Mouse (Mus musculus) kidney, adult 10 weeks (tissue): ENCODE results near the gene Mdh1b. TPM values are rescaled to one million over a fixed set of nuclear protein-coding genes. Genes with fewer than 3 reads are reported as not detected.

Source experiments
- polyA plus RNA-seq: library from polyadenylated mRNA; stranded (reverse); fragments of 350-450 nt; fragmentation: Illumina TruSeq; extraction: RNeasy Lipid Tissue Mini Kit (QIAGEN cat#74804); gene quantifications from one replicate; pipeline ENCODE4 v1.2.3, GENCODE M21; 2014; ENCODE audit warnings: low read depth, low replicate concordance

Gene Mdh1b
- polyA plus RNA-seq = 1.2 TPM

DNA sequence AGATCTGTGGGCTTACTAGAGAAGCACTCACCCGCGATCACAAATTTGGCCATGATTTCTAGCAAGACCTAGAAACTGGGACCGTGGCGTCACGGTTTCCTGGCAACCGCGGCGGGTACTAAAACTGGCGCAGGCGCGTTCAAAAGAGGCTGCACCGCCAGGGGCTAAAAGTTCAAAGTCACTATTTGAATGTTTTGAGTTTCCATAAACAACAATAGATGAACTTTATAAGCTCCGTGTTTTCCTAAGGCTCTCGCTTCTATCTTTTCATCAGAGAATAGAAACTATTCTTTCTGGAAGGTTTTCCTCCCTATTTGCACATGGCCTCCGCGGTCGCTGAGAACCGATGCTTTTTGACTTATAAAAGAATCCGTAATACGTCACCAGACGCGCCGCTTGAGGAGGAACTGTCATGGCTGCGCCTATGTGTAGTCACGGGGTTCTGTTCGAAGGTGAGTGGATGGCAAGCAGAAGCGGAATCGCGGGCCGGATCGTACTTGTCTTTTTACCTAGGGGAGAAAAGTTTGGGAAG, at the start of gene Mdh1b, which contains the start of gene Fastkd2:
TSS of gene Mdh1b (minus strand) at position 79 of the 532 bp plus-strand sequence.
TSS of gene Fastkd2 (plus strand) at position 375 of the 532 bp plus-strand sequence.

DNA sequence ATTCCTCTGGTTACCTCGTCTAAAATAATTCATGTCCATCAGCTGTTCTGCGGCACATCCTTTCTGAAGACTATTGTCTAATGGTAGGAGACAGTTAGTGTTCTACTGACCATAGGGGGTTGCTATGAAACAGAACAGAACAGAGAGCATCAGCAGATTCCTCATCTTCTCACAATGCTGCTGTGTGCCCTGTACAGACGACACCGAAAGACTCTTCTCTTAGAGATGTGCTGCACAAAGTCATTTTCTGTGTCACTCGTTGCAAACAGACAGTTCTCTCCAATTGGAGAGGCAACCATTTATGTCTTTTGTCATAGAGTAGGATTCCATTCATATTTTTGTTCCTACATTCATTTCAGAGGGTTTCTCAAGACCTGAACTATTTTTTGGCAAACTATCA, 39.0 kb upstream of the Mdh1b start, which contains the start of gene 4933402D24Rik:
TSS of gene 4933402D24Rik (minus strand) at position 101 of the 400 bp plus-strand sequence.

DNA sequence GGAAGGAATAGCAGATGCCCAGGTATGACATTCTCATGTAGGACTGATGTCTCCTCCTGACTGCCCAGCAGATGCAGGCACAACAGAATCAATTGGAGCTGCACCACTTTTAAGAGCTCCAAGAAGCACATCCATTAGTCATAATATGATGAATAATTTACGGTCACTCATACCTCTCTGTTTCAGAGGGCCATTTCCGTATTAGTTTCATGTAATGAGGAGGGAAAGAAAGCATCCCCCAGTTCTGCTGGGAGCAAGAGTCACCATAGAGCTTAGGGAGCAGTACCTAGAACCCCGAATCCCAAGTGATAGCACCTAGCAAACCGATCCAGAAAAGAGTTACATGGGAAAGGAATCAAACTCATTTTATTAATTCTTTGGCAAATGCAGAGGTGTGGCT, 43.3 kb downstream of the Mdh1b start, which contains the start of gene Dytn:
TSS of gene Dytn (minus strand) at position 101 of the 400 bp plus-strand sequence.

Other genes starting within 250 kb of the Mdh1b start
- gene Gm39653, start 114.3 kb downstream of the Mdh1b start, polyA plus RNA-seq = not detected
- gene Dytn, start 43.4 kb downstream of the Mdh1b start, polyA plus RNA-seq = not detected
- 77.6 TPM for gene Fastkd2, start 296 bp upstream of the Mdh1b start, polyA plus RNA-seq
- gene 4933402D24Rik, start 38.9 kb upstream of the Mdh1b start, polyA plus RNA-seq = not detected